Mouse (Mus musculus): ENCODE data around the gene Stxbp1. TPM values are rescaled to one million over a fixed set of nuclear protein-coding genes. Genes with fewer than 3 reads are reported as not detected.
A peak's percentile ranks its signal among the peaks of the same experiment; 100 is the strongest.

Stxbp1 gene
- polyA plus RNA-seq, 1 experiment from 2014 or later: 16.2 TPM

DNA sequence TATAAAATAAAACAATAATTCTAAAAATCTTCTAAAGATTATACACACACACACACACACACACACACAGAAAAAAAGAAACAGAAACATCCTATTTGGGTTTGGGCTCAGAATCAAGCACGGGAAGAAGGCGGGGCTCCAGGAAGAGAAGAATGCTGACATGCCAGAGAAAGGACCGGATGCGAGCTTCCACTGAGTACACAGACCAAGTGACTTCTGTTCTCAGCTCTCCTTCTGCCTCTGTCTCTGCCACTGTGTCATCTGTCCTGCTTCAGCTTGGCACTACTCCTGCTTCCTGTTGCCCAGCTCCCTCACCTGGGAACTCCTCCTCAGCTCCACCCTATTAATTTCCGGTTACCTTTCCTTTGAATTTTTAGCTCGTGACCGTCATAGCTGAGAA, 12.5 kb downstream of the Stxbp1 start:
- no peak for ATAC-seq (ENCODE audit: low FRiP score, low TSS enrichment)
- no peak overlapping the region for H3K9ac ChIP-seq (ENCODE audit: low read depth, low read length)
- H3K27ac ChIP-seq (ENCODE audit: low read depth, low read length): peak overlapping the region; percentile 74; the same call in 1 of the 2 replicates
- peaks cover 3% of the 10 kb centered on the region; the same call in 1 of the 2 replicates for H3K4me1 ChIP-seq (ENCODE audit: control insufficient read depth, insufficient read depth, low read length)
- H3K4me3 ChIP-seq (ENCODE audit: low read length): no peak overlapping the region
- no peak overlapping the region for H3K4me2 ChIP-seq (replicated peaks; ENCODE audit: low read depth, low read length)
- no peaks in the 10 kb centered on the region for H3K27me3 ChIP-seq (ENCODE audit: control insufficient read depth, insufficient read depth, low read length)
- 48% methylated on average over 7 of the region's 7 CpGs for WGBS
- no peaks in the 10 kb centered on the region for H3K36me3 ChIP-seq (ENCODE audit: control insufficient read depth, insufficient read depth, low read length)
- no peaks in the 10 kb centered on the region for H3K9me3 ChIP-seq (ENCODE audit: control insufficient read depth, low read length)

- Histone ChIP-seq H3K4me1 (ENCODE audit: control insufficient read depth, insufficient read depth, low read length) (peaks cover 6% of the 10 kb centered on the region; the same call in 1 of the 2 replicates), H3K9me3 (ENCODE audit: control insufficient read depth, low read length) (no peaks in the 10 kb centered on the region), H3K27me3 (ENCODE audit: control insufficient read depth, insufficient read depth, low read length) (no peaks in the 10 kb centered on the region), H3K27ac (ENCODE audit: low read depth, low read length) (no peak overlapping the region), H3K4me2 (replicated peaks; ENCODE audit: low read depth, low read length) (no peak overlapping the region), H3K9ac (ENCODE audit: low read depth, low read length) (no peak overlapping the region), H3K4me3 (ENCODE audit: low read length) (no peak overlapping the region), H3K36me3 (ENCODE audit: control insufficient read depth, insufficient read depth, low read length) (no peaks in the 10 kb centered on the region)
- 82% methylated on average over 11 of the region's 11 CpGs for WGBS
- no peak for ATAC-seq (ENCODE audit: low FRiP score, low TSS enrichment)
These were observed 17.9 kb downstream of the Stxbp1 start for GRCm38 (mm10) chr2:32828979-32829676.

- Histone ChIP-seq H3K27me3 (ENCODE audit: control insufficient read depth, insufficient read depth, low read length) (no peaks in the 10 kb centered on the region), H3K9me3 (ENCODE audit: control insufficient read depth, low read length) (no peaks in the 10 kb centered on the region), H3K4me3 (ENCODE audit: low read length) (no peak overlapping the region), H3K4me2 (replicated peaks; ENCODE audit: low read depth, low read length) (no peak overlapping the region), H3K9ac (ENCODE audit: low read depth, low read length) (no peak overlapping the region), H3K36me3 (ENCODE audit: control insufficient read depth, insufficient read depth, low read length) (no peaks in the 10 kb centered on the region), H3K27ac (ENCODE audit: low read depth, low read length) (no peak overlapping the region), H3K4me1 (ENCODE audit: control insufficient read depth, insufficient read depth, low read length) (peaks cover 10% of the 10 kb centered on the region; the same call in 1 of the 2 replicates)
- WGBS: 90% methylated on average over 6 of the region's 6 CpGs
- ATAC-seq (ENCODE audit: low FRiP score, low TSS enrichment): no peak
These were observed 21.2 kb downstream of the Stxbp1 start for GRCm38 (mm10) chr2:32825796-32826195.

DNA sequence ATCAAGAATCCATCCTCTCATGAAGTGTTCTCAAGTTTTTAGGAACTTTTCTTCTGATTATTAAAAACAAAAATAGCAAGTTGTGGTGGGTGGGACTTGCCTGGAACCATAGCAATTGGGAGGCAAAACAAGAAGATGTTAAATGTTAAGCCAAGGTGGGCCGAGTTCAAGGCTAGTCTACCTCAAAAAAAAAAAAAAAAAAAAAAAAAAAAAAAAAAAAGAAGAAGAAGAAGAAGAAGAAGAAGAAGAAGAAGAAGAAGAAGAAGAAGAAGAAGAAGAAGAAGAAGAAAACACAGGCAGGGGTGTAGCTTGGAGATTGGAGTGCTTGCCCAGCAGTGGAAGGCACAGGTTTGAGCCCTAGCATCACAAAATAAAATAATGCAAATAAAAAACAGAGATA, 22.3 kb downstream of the Stxbp1 start:
- H3K4me1 ChIP-seq (ENCODE audit: control insufficient read depth, insufficient read depth, low read length): peaks cover 10% of the 10 kb centered on the region; the same call in 1 of the 2 replicates
- no peak overlapping the region for H3K9ac ChIP-seq (ENCODE audit: low read depth, low read length)
- H3K4me2 ChIP-seq (replicated peaks; ENCODE audit: low read depth, low read length): no peak overlapping the region
- no peaks in the 10 kb centered on the region for H3K9me3 ChIP-seq (ENCODE audit: control insufficient read depth, low read length)
- 0 out of 2 replicates have a peak overlapping the region, but pooled peaks have one; percentile 38 for H3K27ac ChIP-seq (ENCODE audit: low read depth, low read length)
- no peak overlapping the region for H3K4me3 ChIP-seq (ENCODE audit: low read length)
- 85% methylated on average over 1 of the region's 1 CpGs for WGBS
- ATAC-seq (ENCODE audit: low FRiP score, low TSS enrichment): no peak
- no peaks in the 10 kb centered on the region for H3K27me3 ChIP-seq (ENCODE audit: control insufficient read depth, insufficient read depth, low read length)
- H3K36me3 ChIP-seq (ENCODE audit: control insufficient read depth, insufficient read depth, low read length): no peaks in the 10 kb centered on the region

GRCm38 (mm10) chr2:32824181-32824580, 22.9 kb downstream of the Stxbp1 start:
- no peak for ATAC-seq (ENCODE audit: low FRiP score, low TSS enrichment)
- H3K27ac ChIP-seq (ENCODE audit: low read depth, low read length): peak overlapping the region; percentile 38; the same call in 1 of the 2 replicates

DNA sequence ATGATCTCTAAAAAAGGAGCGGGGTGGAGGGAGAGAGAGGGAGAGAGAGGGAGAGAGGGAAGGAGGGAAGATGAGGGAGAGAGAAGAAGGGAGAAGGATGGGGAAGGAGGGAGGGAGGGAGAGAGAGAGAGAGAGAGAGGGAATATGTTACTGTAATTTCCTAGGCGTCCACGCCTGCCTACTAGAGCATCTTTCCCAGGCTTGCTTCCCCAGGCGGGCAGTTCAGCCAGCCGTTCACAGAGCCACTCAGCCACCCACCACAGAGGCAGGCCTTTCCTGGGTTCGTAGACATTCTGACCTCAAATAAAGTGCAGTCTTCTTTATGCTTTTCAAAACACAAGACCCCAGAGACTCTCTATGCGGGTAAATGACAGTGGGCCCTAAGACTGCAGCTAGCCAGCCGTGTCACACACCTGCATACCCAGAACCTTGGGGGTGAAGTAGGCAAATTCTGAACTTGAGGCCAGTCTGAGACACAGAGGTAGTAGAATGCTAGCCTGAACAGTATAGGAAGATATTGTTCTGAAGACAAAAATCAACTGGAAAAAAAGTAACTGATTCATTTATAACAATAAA, 23.4 kb downstream of the Stxbp1 start:
- Histone ChIP-seq H3K9me3 (ENCODE audit: control insufficient read depth, low read length) (no peaks in the 10 kb centered on the region), H3K9ac (ENCODE audit: low read depth, low read length) (no peak overlapping the region), H3K4me2 (replicated peaks; ENCODE audit: low read depth, low read length) (no peak overlapping the region), H3K27me3 (ENCODE audit: control insufficient read depth, insufficient read depth, low read length) (no peaks in the 10 kb centered on the region), H3K36me3 (ENCODE audit: control insufficient read depth, insufficient read depth, low read length) (no peaks in the 10 kb centered on the region), H3K27ac (ENCODE audit: low read depth, low read length) (no peak overlapping the region), H3K4me1 (ENCODE audit: control insufficient read depth, insufficient read depth, low read length) (peaks cover 8% of the 10 kb centered on the region; the same call in 1 of the 2 replicates), H3K4me3 (ENCODE audit: low read length) (no peak overlapping the region)
- no peak for ATAC-seq (ENCODE audit: low FRiP score, low TSS enrichment)
- 26% methylated on average over 8 of the region's 8 CpGs for WGBS

More at GRCm38 (mm10) chr2:32824181-32824580, 22.9 kb downstream of the Stxbp1 start:
- H3K9me3 ChIP-seq (ENCODE audit: control insufficient read depth, low read length): no peaks in the 10 kb centered on the region
- no peaks in the 10 kb centered on the region for H3K36me3 ChIP-seq (ENCODE audit: control insufficient read depth, insufficient read depth, low read length)
- H3K27me3 ChIP-seq (ENCODE audit: control insufficient read depth, insufficient read depth, low read length): no peaks in the 10 kb centered on the region
- H3K4me2 ChIP-seq (replicated peaks; ENCODE audit: low read depth, low read length): no peak overlapping the region
- no peak overlapping the region for H3K9ac ChIP-seq (ENCODE audit: low read depth, low read length)
- peaks cover 10% of the 10 kb centered on the region; the same call in 1 of the 2 replicates for H3K4me1 ChIP-seq (ENCODE audit: control insufficient read depth, insufficient read depth, low read length)
- WGBS: 24% methylated on average over 8 of the region's 8 CpGs
- H3K4me3 ChIP-seq (ENCODE audit: low read length): no peak overlapping the region

GRCm38 (mm10) chr2:32823153-32823552, 23.9 kb downstream of the Stxbp1 start:
- Histone ChIP-seq H3K27ac (ENCODE audit: low read depth, low read length) (no peak overlapping the region), H3K4me2 (replicated peaks; ENCODE audit: low read depth, low read length) (no peak overlapping the region), H3K4me1 (ENCODE audit: control insufficient read depth, insufficient read depth, low read length) (peaks cover 8% of the 10 kb centered on the region; the same call in 1 of the 2 replicates), H3K27me3 (ENCODE audit: control insufficient read depth, insufficient read depth, low read length) (no peaks in the 10 kb centered on the region), H3K4me3 (ENCODE audit: low read length) (no peak overlapping the region), H3K9ac (ENCODE audit: low read depth, low read length) (no peak overlapping the region), H3K36me3 (ENCODE audit: control insufficient read depth, insufficient read depth, low read length) (peaks cover 2% of the 10 kb centered on the region; the same call in 1 of the 2 replicates), H3K9me3 (ENCODE audit: control insufficient read depth, low read length) (no peaks in the 10 kb centered on the region)
- 31% methylated on average over 11 of the region's 11 CpGs for WGBS
- no peak for ATAC-seq (ENCODE audit: low FRiP score, low TSS enrichment)

DNA sequence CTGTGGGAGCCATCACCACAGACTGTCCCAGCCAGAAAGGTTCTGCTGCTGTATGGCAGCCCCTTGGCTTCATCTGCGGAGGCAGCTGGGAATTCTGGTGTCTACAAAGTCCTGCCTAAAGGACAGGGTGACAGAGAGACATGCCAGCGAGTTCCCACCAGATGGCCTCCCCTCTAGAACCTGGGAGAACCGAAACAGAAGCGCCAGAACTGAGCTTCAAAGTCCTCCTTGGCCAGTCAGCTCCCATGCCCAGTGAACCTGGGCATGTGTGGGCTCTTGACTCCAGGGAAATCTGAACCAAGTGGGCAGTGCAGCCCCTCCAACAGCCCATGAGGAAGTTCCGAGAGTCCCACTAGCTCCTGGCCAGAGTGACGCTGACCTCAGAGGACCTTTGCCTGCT, 24.4 kb downstream of the Stxbp1 start:
- Histone ChIP-seq H3K27me3 (ENCODE audit: control insufficient read depth, insufficient read depth, low read length) (no peaks in the 10 kb centered on the region), H3K4me2 (replicated peaks; ENCODE audit: low read depth, low read length) (no peak overlapping the region), H3K4me3 (ENCODE audit: low read length) (no peak overlapping the region), H3K27ac (ENCODE audit: low read depth, low read length) (no peak overlapping the region), H3K9ac (ENCODE audit: low read depth, low read length) (no peak overlapping the region), H3K9me3 (ENCODE audit: control insufficient read depth, low read length) (no peaks in the 10 kb centered on the region), H3K4me1 (ENCODE audit: control insufficient read depth, insufficient read depth, low read length) (peaks cover 8% of the 10 kb centered on the region; the same call in 1 of the 2 replicates), H3K36me3 (ENCODE audit: control insufficient read depth, insufficient read depth, low read length) (peaks cover 6% of the 10 kb centered on the region; the same call in 1 of the 2 replicates)
- WGBS: 70% methylated on average over 6 of the region's 6 CpGs
- no peak for ATAC-seq (ENCODE audit: low FRiP score, low TSS enrichment)
